Mouse (Mus musculus): ENCODE measurements around the gene Phf6.
"Not testable (repeated sequence)": the region's sequence is repeated elsewhere in the genome, so short reads cannot be mapped to it uniquely, and the experiment has no call there.

GRCm38 (mm10) chrX:52994726-52995125, 82.7 kb downstream of the Phf6 start:
- not testable (repeated sequence) for TF ChIP-seq CHD1 (IDR thresholded peaks at IDR 0.05; ENCODE audit: low read depth, low read length); TCF12 (IDR thresholded peaks at IDR 0.05; ENCODE audit: low read depth, low read length); IRF4 (IDR thresholded peaks at IDR 0.05; ENCODE audit: low read depth, low read length); CTCF (conservative IDR thresholded peaks at IDR 0.05 in 1 of 2, IDR thresholded peaks at IDR 0.05 in 1 of 2; ENCODE audit: low read depth in 2 of 2, low read length in 2 of 2); ZMIZ1 (IDR thresholded peaks at IDR 0.05; ENCODE audit: low read depth, low read length); ZNF384 (IDR thresholded peaks at IDR 0.05; ENCODE audit: low read depth, low read length); MAX (IDR thresholded peaks at IDR 0.05; ENCODE audit: low read length); NELFE (IDR thresholded peaks at IDR 0.05; ENCODE audit: low read depth, low read length); ETS1 (conservative IDR thresholded peaks at IDR 0.05; ENCODE audit: low read depth, low read length); MEF2A (IDR thresholded peaks at IDR 0.05; ENCODE audit: borderline replicate concordance, low read depth, low read length); NRF1 (IDR thresholded peaks at IDR 0.05; ENCODE audit: low read depth, low read length)
